Mouse (Mus musculus): ENCODE measurements at regions not wholly inside any gene's neighbourhood (a gene's known extent, or its start where the extent isn't known, plus 50 kb on each side); places are given as distances from the start of the nearest gene placed in this dataset.

DNA sequence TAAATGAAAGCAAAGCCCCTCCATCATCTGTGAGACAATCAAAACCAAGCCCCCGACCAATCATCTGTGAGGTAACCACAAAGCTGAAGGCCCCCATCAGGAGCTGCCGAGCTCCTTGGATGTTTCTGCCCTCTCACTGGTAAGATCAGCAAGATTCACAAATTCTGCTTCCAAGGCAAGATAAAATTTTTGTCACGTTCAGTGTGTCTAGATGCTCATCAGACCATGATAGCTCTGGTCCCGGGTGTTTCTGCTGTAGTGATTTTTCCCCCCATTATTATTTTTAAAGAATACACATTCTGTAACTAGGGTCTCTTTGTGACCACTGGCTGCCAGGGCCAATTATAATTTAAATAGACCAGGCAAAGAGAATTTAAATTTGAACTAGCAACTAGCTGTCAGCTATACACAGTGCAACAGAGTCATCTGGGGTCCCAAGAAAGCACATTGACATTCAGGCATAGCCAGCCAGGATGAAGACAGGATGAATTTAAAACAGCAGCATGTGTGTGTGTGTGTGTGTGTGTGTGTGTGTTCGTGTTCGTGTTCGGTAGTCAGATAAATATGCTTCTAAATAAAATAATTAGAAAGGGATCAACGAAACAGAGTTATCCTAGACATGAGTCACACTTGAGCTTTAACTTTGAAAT is 83.4 kb upstream of the Ankrd50 start:
- DNase-seq (no peak), ATAC-seq (no peak)
- Histone ChIP-seq H3K27ac (ENCODE audit: low read depth) (no peak overlapping the region), H3K36me3 (replicated peaks; ENCODE audit: insufficient read depth, low read length) (no peaks in the 10 kb centered on the region), H3K9me3 (ENCODE audit: low read length) (no peaks in the 10 kb centered on the region), H3K9ac (replicated peaks) (no peak overlapping the region), H3K27me3 (ENCODE audit: insufficient read depth, low read length) (no peaks in the 10 kb centered on the region), H3K4me2 (ENCODE audit: low read depth, low read length) (no peak overlapping the region), H3K4me1 (ENCODE audit: insufficient read depth) (no peaks in the 10 kb centered on the region), H3K4me3 (ENCODE audit: low read depth, low read length) (no peak overlapping the region)
- WGBS (ENCODE audit: insufficient replicate concordance), result 69% methylated on average over 8 of the region's 8 CpGs
- no peak for TF ChIP-seq CTCF (IDR thresholded peaks at IDR 0.05; ENCODE audit: low read depth)
- TF ChIP-seq EP300 (IDR thresholded peaks at IDR 0.05; ENCODE audit: low read depth), result no peak

DNA sequence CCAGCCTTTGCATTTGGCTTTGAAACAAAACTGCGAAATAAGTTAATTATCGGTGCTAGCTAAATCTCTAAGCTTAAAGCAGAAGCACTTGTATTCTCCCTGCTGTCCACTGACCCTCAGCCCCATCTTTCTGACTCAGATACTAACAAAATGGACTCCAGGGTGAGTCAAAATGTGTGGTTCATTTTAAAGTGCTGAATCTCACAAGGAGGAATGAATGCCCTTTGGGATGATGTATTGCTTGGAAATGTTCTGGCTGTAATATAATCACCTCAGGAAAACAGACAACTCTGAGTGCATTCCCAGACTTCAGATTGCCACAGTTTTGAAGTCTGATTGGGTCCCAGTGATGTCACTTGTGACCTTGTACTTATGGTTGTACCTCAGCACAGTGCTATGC is 81.9 kb upstream of the Ankrd50 start:
- Histone ChIP-seq H3K27me3 (ENCODE audit: insufficient read depth, low read length) (no peaks in the 10 kb centered on the region), H3K9ac (replicated peaks) (no peak overlapping the region), H3K36me3 (replicated peaks; ENCODE audit: insufficient read depth, low read length) (no peaks in the 10 kb centered on the region), H3K27ac (ENCODE audit: low read depth) (no peak overlapping the region), H3K4me3 (ENCODE audit: low read depth, low read length) (no peak overlapping the region), H3K4me1 (ENCODE audit: insufficient read depth) (no peaks in the 10 kb centered on the region), H3K9me3 (ENCODE audit: low read length) (no peaks in the 10 kb centered on the region), H3K4me2 (ENCODE audit: low read depth, low read length) (no peak overlapping the region)
- 91% methylated on average over 2 of the region's 2 CpGs for WGBS (ENCODE audit: insufficient replicate concordance)
- DNase-seq, result no peak
- ATAC-seq, result no peak
- no peak for TF ChIP-seq CTCF (IDR thresholded peaks at IDR 0.05; ENCODE audit: low read depth)

DNA sequence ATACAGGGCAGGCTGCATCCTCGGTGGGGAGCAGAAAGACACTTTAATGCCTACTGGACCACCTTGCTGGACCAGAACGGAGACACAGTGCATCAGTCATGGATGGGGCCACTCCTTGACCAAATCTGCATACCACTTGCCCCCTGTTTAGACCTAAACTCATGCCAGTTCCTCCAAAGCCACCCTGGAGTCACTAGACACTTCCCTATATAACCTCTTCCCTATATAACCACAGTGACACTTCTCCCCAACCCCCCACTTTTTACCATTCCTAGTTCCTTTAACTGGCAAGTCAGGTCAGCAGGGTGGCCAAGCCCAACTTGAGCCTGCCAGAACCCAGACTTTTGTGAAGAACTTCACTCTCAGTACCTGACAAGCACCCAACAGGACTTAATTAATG is 80.2 kb upstream of the Ankrd50 start:
- 41% methylated on average over 2 of the region's 2 CpGs for WGBS (ENCODE audit: insufficient replicate concordance)
- DNase-seq (no peak), ATAC-seq (no peak)
- Histone ChIP-seq H3K9ac (replicated peaks) (no peak overlapping the region), H3K4me3 (ENCODE audit: low read depth, low read length) (no peak overlapping the region), H3K36me3 (replicated peaks; ENCODE audit: insufficient read depth, low read length) (no peaks in the 10 kb centered on the region), H3K4me2 (ENCODE audit: low read depth, low read length) (no peak overlapping the region), H3K9me3 (ENCODE audit: low read length) (no peaks in the 10 kb centered on the region), H3K27me3 (ENCODE audit: insufficient read depth, low read length) (no peaks in the 10 kb centered on the region), H3K4me1 (ENCODE audit: insufficient read depth) (peaks cover 3% of the 10 kb centered on the region; the same call in 1 of the 2 replicates), H3K27ac (ENCODE audit: low read depth) (no peak overlapping the region)
- TF ChIP-seq EP300 (IDR thresholded peaks at IDR 0.05; ENCODE audit: low read depth) (no peak), CTCF (IDR thresholded peaks at IDR 0.05; ENCODE audit: low read depth) (no peak)

DNA sequence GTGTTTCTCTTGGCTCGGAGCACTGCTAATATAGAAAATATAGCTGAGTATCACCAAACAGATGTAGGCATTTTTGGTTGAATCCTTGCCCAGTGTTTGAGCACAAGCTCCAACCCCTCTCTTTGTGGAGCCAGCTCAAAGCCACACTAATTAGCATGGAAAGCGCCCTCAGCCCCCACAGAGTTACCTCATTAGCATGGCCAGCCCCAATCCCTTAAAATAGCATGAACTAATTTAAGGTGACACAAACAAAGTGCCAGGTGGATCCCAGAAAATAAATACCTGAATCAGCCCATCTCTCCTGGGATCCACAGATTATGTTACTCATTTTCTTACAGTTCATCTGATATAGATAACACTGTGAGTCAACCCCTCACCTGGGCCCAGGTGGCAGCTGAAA is 79.7 kb upstream of the Ankrd50 start:
- H3K9ac ChIP-seq (replicated peaks), result no peak overlapping the region
- no peak overlapping the region for H3K4me2 ChIP-seq (ENCODE audit: low read depth, low read length)
- no peaks in the 10 kb centered on the region for H3K9me3 ChIP-seq (ENCODE audit: low read length)
- no peak overlapping the region for H3K4me3 ChIP-seq (ENCODE audit: low read depth, low read length)
- no peak overlapping the region for H3K27ac ChIP-seq (ENCODE audit: low read depth)
- ATAC-seq (no peak), DNase-seq (no peak)
- no peaks in the 10 kb centered on the region for H3K36me3 ChIP-seq (replicated peaks; ENCODE audit: insufficient read depth, low read length)
- no peaks in the 10 kb centered on the region for H3K27me3 ChIP-seq (ENCODE audit: insufficient read depth, low read length)
- WGBS (ENCODE audit: insufficient replicate concordance), result 55% methylated on average over 2 of the region's 2 CpGs
- TF ChIP-seq CTCF (IDR thresholded peaks at IDR 0.05; ENCODE audit: low read depth) (no peak), EP300 (IDR thresholded peaks at IDR 0.05; ENCODE audit: low read depth) (no peak)
- H3K4me1 ChIP-seq (ENCODE audit: insufficient read depth), result peaks cover 3% of the 10 kb centered on the region; the same call in 1 of the 2 replicates

DNA sequence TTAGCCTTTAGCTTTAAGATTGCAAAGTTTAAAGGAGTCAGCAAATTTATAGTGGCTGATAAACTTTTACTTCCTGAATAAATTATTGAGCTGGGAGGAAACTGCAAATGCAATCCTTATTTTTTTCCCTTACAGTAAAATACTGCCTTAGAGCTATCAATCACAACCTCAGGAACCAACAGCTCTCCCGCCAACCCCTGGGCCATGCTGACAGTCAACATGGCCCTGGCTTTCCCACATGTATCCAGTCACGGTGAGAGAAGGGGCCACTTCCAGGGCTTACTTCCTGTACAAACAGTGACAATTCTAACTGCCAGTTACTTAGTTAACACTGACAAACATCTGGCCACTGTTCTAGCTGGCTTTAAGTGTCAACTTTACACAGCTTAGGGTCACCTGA is 76.5 kb upstream of the Ankrd50 start:
- H3K9me3 ChIP-seq (ENCODE audit: low read length), result no peaks in the 10 kb centered on the region
- no peaks in the 10 kb centered on the region for H3K27me3 ChIP-seq (ENCODE audit: insufficient read depth, low read length)
- DNase-seq, result no peak
- 24% methylated on average over 2 of the region's 2 CpGs for WGBS (ENCODE audit: insufficient replicate concordance)
- no peak overlapping the region for H3K27ac ChIP-seq (ENCODE audit: low read depth)
- no peak for TF ChIP-seq EP300 (IDR thresholded peaks at IDR 0.05; ENCODE audit: low read depth)
- TF ChIP-seq CTCF (IDR thresholded peaks at IDR 0.05; ENCODE audit: low read depth), result no peak
- H3K4me2 ChIP-seq (ENCODE audit: low read depth, low read length), result no peak overlapping the region
- no peak overlapping the region for H3K4me3 ChIP-seq (ENCODE audit: low read depth, low read length)
- no peak overlapping the region for H3K9ac ChIP-seq (replicated peaks)
- H3K4me1 ChIP-seq (ENCODE audit: insufficient read depth), result peaks cover 3% of the 10 kb centered on the region; the same call in 1 of the 2 replicates
- H3K36me3 ChIP-seq (replicated peaks; ENCODE audit: insufficient read depth, low read length), result no peaks in the 10 kb centered on the region
- ATAC-seq, result no peak

DNA sequence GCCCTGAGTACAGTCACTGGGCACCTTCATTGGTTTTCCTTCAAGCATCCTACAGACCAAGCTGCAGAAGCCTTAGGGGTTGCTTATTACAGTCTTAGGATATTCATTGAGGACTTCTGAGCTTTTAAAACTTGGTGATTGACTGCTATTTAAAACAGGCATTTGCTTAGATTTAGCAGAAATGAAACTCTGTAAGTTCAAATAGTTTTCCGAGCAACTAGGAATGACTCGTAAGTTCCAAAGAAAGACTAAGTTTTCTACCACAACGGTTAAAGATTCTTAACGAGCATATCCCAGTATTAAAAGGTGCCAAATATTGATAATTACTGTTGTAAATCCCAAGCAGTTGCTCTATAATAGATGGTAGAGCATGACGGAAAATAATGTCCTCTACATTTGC is 71.3 kb upstream of the Ankrd50 start:
- 79% methylated on average over 5 of the region's 5 CpGs for WGBS (ENCODE audit: insufficient replicate concordance)
- no peaks in the 10 kb centered on the region for H3K9me3 ChIP-seq (ENCODE audit: low read length)
- H3K4me1 ChIP-seq (ENCODE audit: insufficient read depth), result no peaks in the 10 kb centered on the region
- ATAC-seq, result no peak
- H3K4me3 ChIP-seq (ENCODE audit: low read depth, low read length), result no peak overlapping the region
- DNase-seq, result no peak
- H3K9ac ChIP-seq (replicated peaks), result no peak overlapping the region
- no peak overlapping the region for H3K27ac ChIP-seq (ENCODE audit: low read depth)
- H3K36me3 ChIP-seq (replicated peaks; ENCODE audit: insufficient read depth, low read length), result no peaks in the 10 kb centered on the region
- H3K27me3 ChIP-seq (ENCODE audit: insufficient read depth, low read length), result no peaks in the 10 kb centered on the region
- H3K4me2 ChIP-seq (ENCODE audit: low read depth, low read length), result no peak overlapping the region
- TF ChIP-seq CTCF (IDR thresholded peaks at IDR 0.05; ENCODE audit: low read depth) (no peak), EP300 (IDR thresholded peaks at IDR 0.05; ENCODE audit: low read depth) (no peak)
